Mouse (Mus musculus): ENCODE measurements around the gene Tbrg1.

DNA sequence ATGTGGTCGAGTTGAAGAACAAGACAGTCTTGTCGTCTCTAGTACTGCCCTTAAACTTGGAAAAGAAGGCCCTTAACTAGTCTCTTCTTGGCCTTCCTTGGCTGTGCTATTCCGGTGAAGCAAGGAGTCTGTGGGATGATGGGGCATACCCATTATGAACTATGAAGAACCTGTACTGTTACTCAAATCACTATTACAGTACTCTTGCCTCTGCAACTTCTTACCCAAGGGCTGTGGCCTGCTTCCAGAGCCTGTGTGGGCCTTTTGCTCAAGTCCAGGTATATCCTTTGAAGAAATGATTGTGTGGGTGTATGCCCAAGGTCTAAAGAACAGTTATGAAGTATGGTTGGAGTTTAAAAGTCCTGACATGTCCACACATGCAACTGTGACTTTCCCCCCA lies 13.1 kb upstream of the Tbrg1 start:
- no peak for TF ChIP-seq EP300 (IDR thresholded peaks at IDR 0.05; ENCODE audit: low read depth)
- no peak for TF ChIP-seq CTCF (IDR thresholded peaks at IDR 0.05; ENCODE audit: low read depth)

Measured in heart, postnatal 0 days (tissue).